Mouse (Mus musculus): ENCODE measurements around the gene Cdx4.

The Cdx4 gene

GRCm38 (mm10) chrX:103321146-103321545 lies at the start of gene Cdx4:
Cdx4 (plus strand) TSS chrX:103321398.
- H3K27me3 ChIP-seq (ENCODE audit: insufficient read depth, low read length), result peaks cover 52% of the 10 kb centered on the region
- TF ChIP-seq POU5F1 (IDR thresholded peaks at IDR 0.05; ENCODE audit: borderline replicate concordance, low read length) (no peak), CTCF (conservative IDR thresholded peaks at IDR 0.05; ENCODE audit: low read length) (no peak), NANOG (IDR thresholded peaks at IDR 0.05; ENCODE audit: borderline replicate concordance, low read length) (no peak)
- H3K9me3 ChIP-seq (ENCODE audit: low read length), result no peaks in the 10 kb centered on the region
- H3K36me3 ChIP-seq (ENCODE audit: insufficient read depth, low read length), result no peaks in the 10 kb centered on the region
- H3K4me1 ChIP-seq (replicated peaks; ENCODE audit: low read depth, low read length), result peaks cover 14% of the 10 kb centered on the region; the same call in 1 of the 2 replicates
- peak within 1 kb of the TSS; percentile 61 for H3K4me3 ChIP-seq (replicated peaks; ENCODE audit: low read length)

- Histone ChIP-seq H3K36me3 (ENCODE audit: insufficient read depth, low read length) (no peaks in the 10 kb centered on the region), H3K27me3 (ENCODE audit: insufficient read depth, low read length) (no peaks in the 10 kb centered on the region), H3K4me3 (replicated peaks; ENCODE audit: low read length) (0 out of 2 replicates have a peak overlapping the region, but pooled peaks have one; percentile 23), H3K9me3 (ENCODE audit: low read length) (no peaks in the 10 kb centered on the region), H3K4me1 (replicated peaks; ENCODE audit: low read depth, low read length) (0 out of 2 replicates have a peak, but pooled peaks cover 3% of the 10 kb centered on the region)
- TF ChIP-seq CTCF (conservative IDR thresholded peaks at IDR 0.05; ENCODE audit: low read length) (no peak), POU5F1 (IDR thresholded peaks at IDR 0.05; ENCODE audit: borderline replicate concordance, low read length) (no peak), NANOG (IDR thresholded peaks at IDR 0.05; ENCODE audit: borderline replicate concordance, low read length) (no peak)
Observed at GRCm38 (mm10) chrX:103274325-103274724, 46.9 kb upstream of the Cdx4 start.

- Histone ChIP-seq H3K9me3 (ENCODE audit: low read length) (no peaks in the 10 kb centered on the region), H3K4me3 (replicated peaks; ENCODE audit: low read length) (no peak overlapping the region), H3K36me3 (ENCODE audit: insufficient read depth, low read length) (no peaks in the 10 kb centered on the region), H3K27me3 (ENCODE audit: insufficient read depth, low read length) (no peaks in the 10 kb centered on the region), H3K4me1 (replicated peaks; ENCODE audit: low read depth, low read length) (peaks cover 40% of the 10 kb centered on the region)
- TF ChIP-seq NANOG (IDR thresholded peaks at IDR 0.05; ENCODE audit: borderline replicate concordance, low read length), result peak; percentile 93
- TF ChIP-seq CTCF (conservative IDR thresholded peaks at IDR 0.05; ENCODE audit: low read length), result no peak
- no peak for TF ChIP-seq POU5F1 (IDR thresholded peaks at IDR 0.05; ENCODE audit: borderline replicate concordance, low read length)
Observed at GRCm38 (mm10) chrX:103286899-103287722, 34.1 kb upstream of the Cdx4 start.

GRCm38 (mm10) chrX:103287846-103288377 lies 33.3 kb upstream of the Cdx4 start:
- no peaks in the 10 kb centered on the region for H3K36me3 ChIP-seq (ENCODE audit: insufficient read depth, low read length)
- TF ChIP-seq CTCF (conservative IDR thresholded peaks at IDR 0.05; ENCODE audit: low read length) (no peak), POU5F1 (IDR thresholded peaks at IDR 0.05; ENCODE audit: borderline replicate concordance, low read length) (no peak), NANOG (IDR thresholded peaks at IDR 0.05; ENCODE audit: borderline replicate concordance, low read length) (no peak)
- H3K27me3 ChIP-seq (ENCODE audit: insufficient read depth, low read length), result no peaks in the 10 kb centered on the region
- peaks cover 40% of the 10 kb centered on the region for H3K4me1 ChIP-seq (replicated peaks; ENCODE audit: low read depth, low read length)
- no peak overlapping the region for H3K4me3 ChIP-seq (replicated peaks; ENCODE audit: low read length)
- H3K9me3 ChIP-seq (ENCODE audit: low read length), result no peaks in the 10 kb centered on the region

GRCm38 (mm10) chrX:103288485-103289330 lies 32.5 kb upstream of the Cdx4 start:
- TF ChIP-seq CTCF (conservative IDR thresholded peaks at IDR 0.05; ENCODE audit: low read length), result no peak
- TF ChIP-seq NANOG (IDR thresholded peaks at IDR 0.05; ENCODE audit: borderline replicate concordance, low read length), result no peak
- no peaks in the 10 kb centered on the region for H3K9me3 ChIP-seq (ENCODE audit: low read length)
- H3K36me3 ChIP-seq (ENCODE audit: insufficient read depth, low read length), result no peaks in the 10 kb centered on the region
- no peak overlapping the region for H3K4me3 ChIP-seq (replicated peaks; ENCODE audit: low read length)
- peaks cover 40% of the 10 kb centered on the region for H3K4me1 ChIP-seq (replicated peaks; ENCODE audit: low read depth, low read length)
- no peaks in the 10 kb centered on the region for H3K27me3 ChIP-seq (ENCODE audit: insufficient read depth, low read length)

GRCm38 (mm10) chrX:103298937-103299336 lies 22.3 kb upstream of the Cdx4 start:
- Histone ChIP-seq H3K4me3 (replicated peaks; ENCODE audit: low read length) (no peak overlapping the region), H3K27me3 (ENCODE audit: insufficient read depth, low read length) (no peaks in the 10 kb centered on the region), H3K4me1 (replicated peaks; ENCODE audit: low read depth, low read length) (no peaks in the 10 kb centered on the region), H3K9me3 (ENCODE audit: low read length) (peaks cover 43% of the 10 kb centered on the region), H3K36me3 (ENCODE audit: insufficient read depth, low read length) (peaks cover 31% of the 10 kb centered on the region)
- TF ChIP-seq CTCF (conservative IDR thresholded peaks at IDR 0.05; ENCODE audit: low read length) (no peak), POU5F1 (IDR thresholded peaks at IDR 0.05; ENCODE audit: borderline replicate concordance, low read length) (no peak), NANOG (IDR thresholded peaks at IDR 0.05; ENCODE audit: borderline replicate concordance, low read length) (no peak)

- 0 out of 2 replicates have a peak, but pooled peaks cover 4% of the 10 kb centered on the region for H3K4me1 ChIP-seq (replicated peaks; ENCODE audit: low read depth, low read length)
- TF ChIP-seq CTCF (conservative IDR thresholded peaks at IDR 0.05; ENCODE audit: low read length), result no peak
- TF ChIP-seq NANOG (IDR thresholded peaks at IDR 0.05; ENCODE audit: borderline replicate concordance, low read length), result no peak
- TF ChIP-seq POU5F1 (IDR thresholded peaks at IDR 0.05; ENCODE audit: borderline replicate concordance, low read length), result no peak
Observed at GRCm38 (mm10) chrX:103308262-103308661, 12.9 kb upstream of the Cdx4 start.

GRCm38 (mm10) chrX:103311723-103312122 lies 9.5 kb upstream of the Cdx4 start:
- TF ChIP-seq POU5F1 (IDR thresholded peaks at IDR 0.05; ENCODE audit: borderline replicate concordance, low read length) (no peak), CTCF (conservative IDR thresholded peaks at IDR 0.05; ENCODE audit: low read length) (no peak), NANOG (IDR thresholded peaks at IDR 0.05; ENCODE audit: borderline replicate concordance, low read length) (peak; percentile 98)
- no peaks in the 10 kb centered on the region for H3K27me3 ChIP-seq (ENCODE audit: insufficient read depth, low read length)
- peak overlapping the region; percentile 68 for H3K4me3 ChIP-seq (replicated peaks; ENCODE audit: low read length)

More at GRCm38 (mm10) chrX:103308262-103308661, 12.9 kb upstream of the Cdx4 start:
- Histone ChIP-seq H3K9me3 (ENCODE audit: low read length) (peaks cover 41% of the 10 kb centered on the region), H3K36me3 (ENCODE audit: insufficient read depth, low read length) (0 out of 2 replicates have a peak, but pooled peaks cover 3% of the 10 kb centered on the region), H3K4me3 (replicated peaks; ENCODE audit: low read length) (no peak overlapping the region), H3K27me3 (ENCODE audit: insufficient read depth, low read length) (no peaks in the 10 kb centered on the region)

More at GRCm38 (mm10) chrX:103311723-103312122, 9.5 kb upstream of the Cdx4 start:
- Histone ChIP-seq H3K4me1 (replicated peaks; ENCODE audit: low read depth, low read length) (peaks cover 12% of the 10 kb centered on the region; the same call in 1 of the 2 replicates), H3K9me3 (ENCODE audit: low read length) (peaks cover 23% of the 10 kb centered on the region), H3K36me3 (ENCODE audit: insufficient read depth, low read length) (no peaks in the 10 kb centered on the region)
